Mouse (Mus musculus) megakaryocyte, embryonic 14.5 days (primary cell): ENCODE data around the gene Gpha2.

Source experiments
- FLI1 ChIP-seq: IDR thresholded peaks from 2 replicates; pipeline ENCODE4 v1.6.1; 2012; ENCODE audit warnings: low read length, inconsistent platforms, mixed read lengths
- GATA1 ChIP-seq: IDR thresholded peaks from 3 replicates; pipeline ENCODE4 v1.6.1; 2012; ENCODE audit warnings: mixed read lengths, low read length, inconsistent platforms, borderline replicate concordance

GRCm38 (mm10) chr19:6181629-6182028 lies 44.6 kb upstream of the Gpha2 start:
- TF ChIP-seq GATA1 (no peak), FLI1 (no peak)
